Mouse (Mus musculus) G1E (cell line): Measurements from ENCODE around the gene Rhox3e. TPM values are rescaled to one million over a fixed set of nuclear protein-coding genes. Genes with fewer than 3 reads are reported as not detected.
"Not testable (repeated sequence)": the region's sequence is repeated elsewhere in the genome, so short reads cannot be mapped to it uniquely, and the experiment has no call there.

Experiments used
- ATAC-seq: 2 replicates; pipeline ENCODE4 v1.8.0; 2016; ENCODE audit warnings: mild to moderate bottlenecking; ENCODE audit not compliant: insufficient number of reproducible peaks, poor library complexity, low FRiP score, severe bottlenecking; ENCODE audit errors: extremely low read depth
- DNase-seq: peaks from one replicate; pipeline ENCODE4 v3.0.0; 2012; ENCODE audit warnings: low spot score
- H3K27me3 ChIP-seq: 2 replicates; pipeline ENCODE4 v1.6.1; 2012; ENCODE audit warnings: mild to moderate bottlenecking, low read length, inconsistent platforms; ENCODE audit not compliant: insufficient read depth
- H3K36me3 ChIP-seq: replicated peaks from 2 replicates; pipeline ENCODE3; 2012; ENCODE audit warnings: mild to moderate bottlenecking, inconsistent platforms
- H3K4me1 ChIP-seq: 2 replicates; pipeline ENCODE4 v1.6.1; 2012; ENCODE audit warnings: low read depth, low read length, inconsistent platforms, mixed read lengths; ENCODE audit not compliant: insufficient read depth
- H3K4me3 ChIP-seq: 2 replicates; pipeline ENCODE4 v1.5.1; 2012; ENCODE audit warnings: low read depth, mild to moderate bottlenecking, inconsistent platforms, low read length, moderate library complexity, mixed read lengths
- H3K9me3 ChIP-seq: replicated peaks from 2 replicates; pipeline ENCODE4 v1.6.1; 2012; ENCODE audit warnings: inconsistent platforms
- polyA plus RNA-seq: library from polyadenylated mRNA; stranded (reverse); fragments of >175 nt; gene quantifications from 2 replicates; pipeline ENCODE4 v1.2.3, GENCODE M21; 2012
- total RNA-seq, 2 experiments: library from RNA; stranded (forward) in 1 of 2; stranded (reverse) in 1 of 2; fragments of 200-1000 nt in 1 of 2; fragments of >200 nt in 1 of 2; fragmentation: Nextera tagmentation in 1 of 2; gene quantifications; 2 replicates each; pipeline ENCODE4 v1.2.3; 2014 to 2017

Rhox3e gene
- total RNA-seq (2014; fragmentation: Nextera tagmentation) = not detected in 2 replicates
- total RNA-seq (2017) = not detected in 2 replicates
- polyA plus RNA-seq = not detected in 2 replicates

DNA sequence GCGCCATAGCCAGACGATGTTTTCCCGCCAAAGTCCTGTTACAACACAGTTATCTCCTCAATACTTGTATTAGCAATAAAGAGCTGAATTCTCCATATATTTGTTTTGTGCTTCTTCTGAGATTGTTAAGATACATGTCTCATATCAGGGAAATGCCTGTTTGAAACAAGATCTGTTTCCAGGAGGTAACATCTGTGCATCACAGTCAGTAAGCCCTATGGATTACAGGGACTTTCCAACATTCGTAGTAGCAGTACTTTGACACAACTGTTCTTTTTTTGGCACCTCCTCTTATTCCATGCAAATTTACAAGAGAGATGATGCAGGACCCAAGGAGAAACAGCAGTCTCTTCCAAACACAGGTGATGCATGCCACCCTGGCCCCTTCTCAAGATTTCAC, at the start of gene Rhox3e:
TSS of gene Rhox3e (plus strand) at position 301 of the 400 bp plus-strand sequence.
- H3K4me1 ChIP-seq, DNase-seq, H3K36me3 ChIP-seq, H3K9me3 ChIP-seq, H3K27me3 ChIP-seq, H3K4me3 ChIP-seq, ATAC-seq: not testable (repeated sequence)

DNA sequence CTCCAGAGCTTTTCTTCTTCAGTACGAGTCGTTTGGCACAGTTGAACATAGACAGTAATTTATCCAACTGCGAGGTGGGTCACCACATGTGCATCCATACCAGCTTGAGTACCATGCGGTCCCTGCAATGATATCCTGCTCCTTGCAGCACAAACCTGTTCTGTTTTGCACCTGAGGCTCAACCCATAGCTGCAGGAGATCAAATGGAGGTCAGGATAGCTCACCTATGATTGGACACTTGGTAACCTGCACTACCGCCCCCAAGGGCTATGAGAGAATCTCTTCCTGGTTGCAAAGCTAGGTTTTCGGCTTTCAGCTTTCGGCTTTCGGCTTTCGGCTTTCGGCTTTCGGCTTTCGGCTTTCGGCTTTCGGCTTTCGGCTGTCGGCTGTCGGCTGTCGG, 27.8 kb upstream of the Rhox3e start, which contains the start of gene Rhox4d:
TSS of gene Rhox4d (plus strand) at position 301 of the 400 bp plus-strand sequence.
- not testable (repeated sequence) for DNase-seq, H3K27me3 ChIP-seq, H3K4me1 ChIP-seq, H3K4me3 ChIP-seq, ATAC-seq, H3K36me3 ChIP-seq, H3K9me3 ChIP-seq

DNA sequence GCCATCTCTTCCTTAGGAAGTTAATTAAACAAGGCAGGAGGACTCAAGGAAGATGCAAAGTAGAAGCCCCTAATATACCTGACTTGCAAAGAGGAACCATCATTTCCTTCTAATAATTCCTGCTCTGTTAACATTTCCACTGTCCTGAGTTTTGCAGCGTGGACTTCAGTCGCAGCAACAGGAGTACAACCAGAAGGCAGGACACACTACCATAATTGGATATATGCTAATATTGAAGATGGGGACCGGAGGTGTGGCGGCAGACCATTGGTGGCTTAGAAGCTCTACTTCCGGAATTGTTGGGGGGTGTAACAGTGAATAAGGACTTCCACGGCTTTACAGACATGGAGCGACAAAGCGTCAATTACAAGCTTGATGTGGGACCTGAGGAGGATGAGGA, 11.7 kb upstream of the Rhox3e start, which contains the start of gene Rhox2e:
TSS of gene Rhox2e (plus strand) at position 301 of the 400 bp plus-strand sequence.
- ATAC-seq = not testable (repeated sequence)

DNA sequence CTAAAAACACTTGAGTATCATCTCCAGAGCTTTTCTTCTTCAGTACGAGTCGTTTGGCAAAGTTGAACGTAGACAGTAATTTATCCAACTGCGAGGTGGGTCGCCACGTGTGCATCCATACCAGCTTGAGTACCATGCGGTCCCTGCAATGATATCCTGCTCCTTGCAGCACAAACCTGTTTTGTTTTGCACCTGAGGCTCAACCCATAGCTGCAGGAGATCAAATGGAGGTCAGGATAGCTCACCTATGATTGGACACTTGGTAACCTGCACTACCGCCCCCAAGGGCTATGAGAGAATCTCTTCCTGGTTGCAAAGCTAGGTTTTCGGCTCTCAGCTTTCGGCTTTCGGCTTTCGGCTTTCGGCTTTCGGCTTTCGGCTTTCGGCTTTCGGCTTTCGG, 15.3 kb downstream of the Rhox3e start, which contains the start of gene Rhox4e:
TSS of gene Rhox4e (plus strand) at position 301 of the 400 bp plus-strand sequence.
- H3K4me1 ChIP-seq, H3K9me3 ChIP-seq, H3K27me3 ChIP-seq, ATAC-seq, H3K4me3 ChIP-seq, DNase-seq, H3K36me3 ChIP-seq: not testable (repeated sequence)

More for the DNA sequence above, 11.7 kb upstream of the Rhox3e start, which contains the start of gene Rhox2e:
- H3K27me3 ChIP-seq, DNase-seq, H3K4me1 ChIP-seq, H3K4me3 ChIP-seq, H3K36me3 ChIP-seq, H3K9me3 ChIP-seq: not testable (repeated sequence)

DNA sequence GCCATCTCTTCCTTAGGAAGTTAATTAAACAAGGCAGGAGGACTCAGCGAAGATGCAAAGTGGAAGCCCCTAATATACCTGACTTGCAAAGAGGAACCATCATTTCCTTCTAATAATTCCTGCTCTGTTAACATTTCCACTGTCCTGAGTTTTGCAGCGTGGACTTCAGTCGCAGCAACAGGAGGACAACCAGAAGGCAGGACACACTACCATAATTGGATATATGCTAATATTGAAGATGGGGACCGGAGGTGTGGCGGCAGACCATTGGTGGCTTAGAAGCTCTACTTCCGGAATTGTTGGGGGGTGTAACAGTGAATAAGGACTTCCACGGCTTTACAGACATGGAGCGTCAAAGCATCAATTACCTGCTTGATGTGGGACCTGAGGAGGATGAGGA, 29.3 kb downstream of the Rhox3e start, which contains the start of gene Rhox2f:
TSS of gene Rhox2f (plus strand) at position 301 of the 400 bp plus-strand sequence.
- not testable (repeated sequence) for H3K4me3 ChIP-seq, DNase-seq, H3K36me3 ChIP-seq, ATAC-seq, H3K27me3 ChIP-seq, H3K9me3 ChIP-seq, H3K4me1 ChIP-seq

DNA sequence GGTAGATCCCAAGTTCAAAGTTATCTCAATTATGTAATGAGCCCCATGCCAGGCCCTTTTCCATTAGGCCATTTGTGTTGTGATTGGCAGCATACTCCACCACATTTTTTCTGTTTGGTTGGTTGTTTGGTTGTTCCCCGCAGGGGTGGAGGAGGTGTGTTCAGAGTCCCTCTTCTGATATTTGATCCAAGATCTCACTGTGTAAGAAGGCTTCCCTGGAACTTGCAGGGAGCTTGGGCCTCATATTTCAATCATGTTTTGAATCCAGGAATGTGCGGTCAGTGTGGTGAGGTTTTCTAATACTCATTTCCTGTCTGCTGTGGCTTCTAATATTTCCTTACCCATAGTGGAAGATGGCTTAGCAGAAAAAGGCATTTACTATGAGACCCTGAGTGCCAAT, 30.8 kb downstream of the Rhox3e start:
- not testable (repeated sequence) for H3K4me1 ChIP-seq, H3K4me3 ChIP-seq, H3K36me3 ChIP-seq, H3K27me3 ChIP-seq, H3K9me3 ChIP-seq, ATAC-seq, DNase-seq

DNA sequence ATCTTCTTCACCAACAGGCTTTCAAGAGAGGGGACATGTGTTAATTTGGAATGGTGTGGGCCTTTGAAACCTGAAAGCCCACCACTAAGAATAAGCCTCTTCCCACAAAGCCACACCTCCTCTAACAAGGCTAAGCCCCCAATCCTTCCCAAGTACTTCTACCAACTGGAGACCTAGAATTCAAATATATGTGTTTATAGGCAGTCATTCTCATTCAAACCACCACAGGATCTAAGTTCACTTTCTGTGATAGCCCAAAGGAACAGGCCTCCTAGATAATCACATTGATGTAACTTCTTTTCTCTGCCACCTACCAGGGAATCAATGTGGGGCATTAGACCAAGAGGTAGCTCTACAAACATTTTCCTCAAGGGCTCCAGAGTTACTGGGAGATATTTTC, 38.9 kb downstream of the Rhox3e start, which contains the start of gene Rhox3f:
TSS of gene Rhox3f (plus strand) at position 301 of the 400 bp plus-strand sequence.
- H3K4me1 ChIP-seq, ATAC-seq, H3K36me3 ChIP-seq, H3K9me3 ChIP-seq, H3K4me3 ChIP-seq, DNase-seq, H3K27me3 ChIP-seq: not testable (repeated sequence)

Other genes with a start within 250 kb of the Rhox3e start
- gene Rhox3a2, start 162.0 kb upstream of the Rhox3e start, total RNA-seq (2014; fragmentation: Nextera tagmentation) = not detected in 2 replicates
- gene Rhox3a2, start 162.0 kb upstream of the Rhox3e start, total RNA-seq (2017) = 0.22 TPM in 1 of 2 replicates, not detected in the other
- not detected in 2 replicates for gene Rhox3a2, start 162.0 kb upstream of the Rhox3e start, polyA plus RNA-seq
- gene Rhox4a2, start 151.2 kb upstream of the Rhox3e start, total RNA-seq (2014; fragmentation: Nextera tagmentation) = not detected in 2 replicates
- gene Rhox4a2, start 151.2 kb upstream of the Rhox3e start, total RNA-seq (2017) = not detected in 2 replicates
- gene Rhox4a2, start 151.2 kb upstream of the Rhox3e start, polyA plus RNA-seq = not detected in 2 replicates
- not detected in 2 replicates for gene Rhox2b, start 130.0 kb upstream of the Rhox3e start, total RNA-seq (2014; fragmentation: Nextera tagmentation)
- 0.33 TPM in 1 of 2 replicates, not detected in the other for gene Rhox2b, start 130.0 kb upstream of the Rhox3e start, total RNA-seq (2017)
- not detected in 2 replicates for gene Rhox2b, start 130.0 kb upstream of the Rhox3e start, polyA plus RNA-seq
- not detected in 2 replicates for gene Rhox4b, start 109.5 kb upstream of the Rhox3e start, total RNA-seq (2014; fragmentation: Nextera tagmentation)
- gene Rhox4b, start 109.5 kb upstream of the Rhox3e start, total RNA-seq (2017) = not detected in 2 replicates
- gene Rhox4b, start 109.5 kb upstream of the Rhox3e start, polyA plus RNA-seq = not detected in 2 replicates
- gene Rhox2c, start 88.3 kb upstream of the Rhox3e start, total RNA-seq (2014; fragmentation: Nextera tagmentation) = not detected in 2 replicates
- not detected in 2 replicates for gene Rhox2c, start 88.3 kb upstream of the Rhox3e start, total RNA-seq (2017)
- not detected in 2 replicates for gene Rhox2c, start 88.3 kb upstream of the Rhox3e start, polyA plus RNA-seq
- not detected in 2 replicates for gene Rhox3c, start 83.4 kb upstream of the Rhox3e start, total RNA-seq (2014; fragmentation: Nextera tagmentation)
- not detected in 2 replicates for gene Rhox3c, start 83.4 kb upstream of the Rhox3e start, total RNA-seq (2017)
- not detected in 2 replicates for gene Rhox3c, start 83.4 kb upstream of the Rhox3e start, polyA plus RNA-seq
- gene Rhox4c, start 61.7 kb upstream of the Rhox3e start, total RNA-seq (2014; fragmentation: Nextera tagmentation) = not detected in 2 replicates
- not detected in 2 replicates for gene Rhox4c, start 61.7 kb upstream of the Rhox3e start, total RNA-seq (2017)
- gene Rhox4c, start 61.7 kb upstream of the Rhox3e start, polyA plus RNA-seq = not detected in 2 replicates
- gene Rhox2d, start 48.6 kb upstream of the Rhox3e start, total RNA-seq (2014; fragmentation: Nextera tagmentation) = not detected in 2 replicates
- gene Rhox2d, start 48.6 kb upstream of the Rhox3e start, total RNA-seq (2017) = not detected in 2 replicates
- not detected in 2 replicates for gene Rhox2d, start 48.6 kb upstream of the Rhox3e start, polyA plus RNA-seq
- gene Rhox4d, start 27.7 kb upstream of the Rhox3e start, total RNA-seq (2014; fragmentation: Nextera tagmentation) = not detected in 2 replicates
- 0.17 TPM in 1 of 2 replicates, not detected in the other for gene Rhox4d, start 27.7 kb upstream of the Rhox3e start, total RNA-seq (2017)
- gene Rhox4d, start 27.7 kb upstream of the Rhox3e start, polyA plus RNA-seq = not detected in 2 replicates
- not detected in 2 replicates for gene Rhox2e, start 11.6 kb upstream of the Rhox3e start, total RNA-seq (2014; fragmentation: Nextera tagmentation)
- not detected in 2 replicates for gene Rhox2e, start 11.6 kb upstream of the Rhox3e start, total RNA-seq (2017)
- gene Rhox2e, start 11.6 kb upstream of the Rhox3e start, polyA plus RNA-seq = not detected in 2 replicates
- not detected in 2 replicates for gene Rhox4e, start 15.4 kb downstream of the Rhox3e start, total RNA-seq (2014; fragmentation: Nextera tagmentation)
- gene Rhox4e, start 15.4 kb downstream of the Rhox3e start, total RNA-seq (2017) = not detected in 2 replicates
- not detected in 2 replicates for gene Rhox4e, start 15.4 kb downstream of the Rhox3e start, polyA plus RNA-seq
- not detected in 2 replicates for gene Rhox2f, start 29.4 kb downstream of the Rhox3e start, total RNA-seq (2014; fragmentation: Nextera tagmentation)
- not detected in 2 replicates for gene Rhox2f, start 29.4 kb downstream of the Rhox3e start, total RNA-seq (2017)
- not detected in 2 replicates for gene Rhox2f, start 29.4 kb downstream of the Rhox3e start, polyA plus RNA-seq
- gene Rhox3f, start 39.0 kb downstream of the Rhox3e start, total RNA-seq (2014; fragmentation: Nextera tagmentation) = not detected in 2 replicates
- not detected in 2 replicates for gene Rhox3f, start 39.0 kb downstream of the Rhox3e start, total RNA-seq (2017)
- not detected in 2 replicates for gene Rhox3f, start 39.0 kb downstream of the Rhox3e start, polyA plus RNA-seq
- gene Rhox4f, start 65.7 kb downstream of the Rhox3e start, total RNA-seq (2014; fragmentation: Nextera tagmentation) = not detected in 2 replicates
- not detected in 2 replicates for gene Rhox4f, start 65.7 kb downstream of the Rhox3e start, total RNA-seq (2017)
- gene Rhox4f, start 65.7 kb downstream of the Rhox3e start, polyA plus RNA-seq = not detected in 2 replicates
- not detected in 2 replicates for gene Rhox3g, start 86.6 kb downstream of the Rhox3e start, total RNA-seq (2014; fragmentation: Nextera tagmentation)
- gene Rhox3g, start 86.6 kb downstream of the Rhox3e start, total RNA-seq (2017) = not detected in 2 replicates
- not detected in 2 replicates for gene Rhox3g, start 86.6 kb downstream of the Rhox3e start, polyA plus RNA-seq
- not detected in 2 replicates for gene Rhox2g, start 101.5 kb downstream of the Rhox3e start, total RNA-seq (2014; fragmentation: Nextera tagmentation)
- not detected in 2 replicates for gene Rhox2g, start 101.5 kb downstream of the Rhox3e start, total RNA-seq (2017)
- gene Rhox2g, start 101.5 kb downstream of the Rhox3e start, polyA plus RNA-seq = not detected in 2 replicates
- not detected in 2 replicates for gene Rhox4g, start 109.3 kb downstream of the Rhox3e start, total RNA-seq (2014; fragmentation: Nextera tagmentation)
- gene Rhox4g, start 109.3 kb downstream of the Rhox3e start, total RNA-seq (2017) = 0.16 TPM in 1 of 2 replicates, not detected in the other
- gene Rhox4g, start 109.3 kb downstream of the Rhox3e start, polyA plus RNA-seq = not detected in 2 replicates
- not detected in 2 replicates for gene Rhox3h, start 126.7 kb downstream of the Rhox3e start, total RNA-seq (2014; fragmentation: Nextera tagmentation)
- gene Rhox3h, start 126.7 kb downstream of the Rhox3e start, total RNA-seq (2017) = not detected in 2 replicates
- not detected in 2 replicates for gene Rhox3h, start 126.7 kb downstream of the Rhox3e start, polyA plus RNA-seq
- gene Rhox2h, start 131.3 kb downstream of the Rhox3e start, total RNA-seq (2014; fragmentation: Nextera tagmentation) = not detected in 2 replicates
- gene Rhox2h, start 131.3 kb downstream of the Rhox3e start, total RNA-seq (2017) = 0.60 and 0.93 TPM in 2 replicates
- 0.07 TPM in 1 of 2 replicates, not detected in the other for gene Rhox2h, start 131.3 kb downstream of the Rhox3e start, polyA plus RNA-seq